Mouse (Mus musculus) thymus, postnatal 4 days (tissue): ENCODE results near the gene Lmod1.

ENCODE experiments used
- DNase-seq: peaks from one replicate; pipeline ENCODE4 v3.0.0; 2021

Gene Lmod1

DNA sequence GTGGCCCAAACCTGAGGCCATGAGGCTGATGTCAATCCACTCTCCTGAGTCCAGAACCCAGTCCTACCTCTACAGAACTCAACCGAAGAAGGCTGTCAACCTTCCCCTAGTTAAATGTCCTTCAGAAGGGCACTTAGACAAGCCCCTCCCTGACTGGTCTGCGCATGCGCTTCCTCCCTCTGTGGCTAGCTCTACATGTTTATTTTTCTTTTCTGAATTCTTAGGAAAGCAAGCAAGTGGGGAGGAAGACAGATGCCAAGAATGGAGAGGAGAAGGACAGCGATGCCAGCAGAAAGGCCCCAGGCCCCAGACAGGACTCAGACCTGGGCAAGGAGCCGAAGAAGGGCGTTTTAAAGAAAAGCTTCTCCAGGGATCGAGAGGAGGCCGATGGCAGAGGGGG lies 38.8 kb downstream of the Lmod1 start:
- no peak for DNase-seq

DNA sequence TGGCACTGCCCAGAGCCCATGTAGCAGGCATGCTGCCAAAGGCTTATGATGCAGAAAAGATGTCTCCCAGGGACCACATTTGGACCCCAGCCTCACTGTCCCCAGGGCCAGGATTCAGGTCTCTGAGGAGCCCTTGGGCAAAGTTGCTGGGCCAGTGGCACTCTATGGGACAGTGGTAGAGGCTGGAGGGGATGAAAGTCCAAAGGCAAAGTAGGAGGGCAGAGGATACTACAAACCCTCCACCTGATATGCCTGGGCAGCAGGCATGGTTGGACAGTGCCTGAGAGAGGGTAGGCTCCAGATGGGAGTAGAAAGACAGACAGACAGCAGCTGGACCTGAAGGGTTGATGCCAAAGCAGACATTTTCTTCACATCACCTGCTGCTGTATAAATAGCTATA lies 41.8 kb downstream of the Lmod1 start:
- no peak for DNase-seq

DNA sequence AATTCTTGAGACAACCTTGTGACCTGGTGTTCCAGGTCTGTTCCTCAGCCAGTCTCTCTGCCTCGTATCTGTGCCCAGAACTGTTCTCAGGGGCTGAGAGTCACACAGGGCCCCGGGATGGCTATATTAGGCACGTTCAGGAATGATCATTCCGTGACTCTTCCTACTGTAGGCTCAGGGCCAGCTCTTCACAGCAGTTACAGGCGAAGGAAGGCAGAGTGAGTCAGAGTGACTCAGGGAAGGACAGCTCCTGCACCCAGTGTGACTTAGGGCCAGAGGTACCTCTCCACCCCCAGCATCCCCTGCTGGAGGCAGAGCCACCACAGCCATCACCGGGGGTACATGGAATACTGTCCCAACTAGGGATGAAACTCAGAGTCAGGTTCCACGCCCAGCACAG lies 42.4 kb downstream of the Lmod1 start:
- no peak for DNase-seq

DNA sequence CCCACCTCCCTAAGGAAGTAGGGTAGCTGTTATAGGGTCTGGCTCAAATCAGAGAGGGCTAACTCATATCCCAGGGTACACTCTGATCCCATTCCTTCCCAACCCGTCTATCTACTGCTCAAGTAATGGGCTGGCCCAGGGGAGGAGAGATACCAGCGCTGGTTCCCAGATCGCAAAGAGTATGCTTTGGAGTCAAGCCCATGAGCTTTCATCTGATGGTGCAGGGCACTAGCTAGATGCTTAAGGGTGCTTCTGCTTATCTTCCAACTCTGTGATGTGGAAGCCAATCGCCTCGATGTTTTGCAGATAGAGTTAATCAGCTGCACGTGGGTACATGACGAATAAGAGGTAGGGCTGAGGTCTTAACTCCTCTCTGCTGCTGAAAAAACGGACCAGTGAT lies 43.0 kb downstream of the Lmod1 start:
- DNase-seq: no peak

DNA sequence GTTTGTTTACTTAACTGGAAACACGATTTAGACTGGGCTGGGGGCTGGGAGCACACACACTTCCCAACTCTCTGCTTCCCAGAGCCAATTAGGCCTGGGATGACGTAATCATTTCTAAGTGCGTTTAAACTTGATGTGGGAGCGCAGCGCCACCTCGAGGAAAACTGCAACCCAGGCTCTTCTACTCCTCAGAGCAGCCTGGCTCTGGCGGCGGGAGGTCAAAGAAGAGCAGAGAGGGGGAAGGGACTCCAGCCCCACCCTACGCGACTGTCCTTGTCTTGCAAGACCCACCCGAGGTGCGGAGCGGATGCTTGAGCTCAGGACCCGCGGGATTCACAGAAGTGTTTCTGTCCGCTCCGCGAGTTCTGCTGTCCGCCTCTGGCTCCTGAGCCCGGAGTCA lies 43.6 kb downstream of the Lmod1 start:
- DNase-seq: peak; percentile 79

DNA sequence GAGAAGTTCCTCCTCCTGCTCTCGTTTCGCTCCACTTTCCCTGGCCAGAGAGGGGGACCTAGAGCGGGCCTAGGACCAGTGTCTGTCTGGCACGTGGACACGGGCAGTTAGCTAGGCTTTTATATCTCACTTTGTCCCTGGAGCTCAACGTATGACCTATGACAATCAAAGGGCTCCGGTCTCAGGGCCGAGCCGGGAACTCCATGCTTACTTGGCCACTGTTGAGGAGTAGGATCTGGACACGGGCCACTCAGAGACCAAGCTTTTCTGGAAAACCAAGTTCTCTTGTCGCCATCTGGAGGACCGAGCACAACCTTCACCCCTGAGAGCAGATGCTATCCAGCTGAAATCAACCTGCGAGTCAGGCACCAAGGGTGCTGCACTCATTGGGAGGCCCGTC lies 44.4 kb downstream of the Lmod1 start:
- DNase-seq: no peak

DNA sequence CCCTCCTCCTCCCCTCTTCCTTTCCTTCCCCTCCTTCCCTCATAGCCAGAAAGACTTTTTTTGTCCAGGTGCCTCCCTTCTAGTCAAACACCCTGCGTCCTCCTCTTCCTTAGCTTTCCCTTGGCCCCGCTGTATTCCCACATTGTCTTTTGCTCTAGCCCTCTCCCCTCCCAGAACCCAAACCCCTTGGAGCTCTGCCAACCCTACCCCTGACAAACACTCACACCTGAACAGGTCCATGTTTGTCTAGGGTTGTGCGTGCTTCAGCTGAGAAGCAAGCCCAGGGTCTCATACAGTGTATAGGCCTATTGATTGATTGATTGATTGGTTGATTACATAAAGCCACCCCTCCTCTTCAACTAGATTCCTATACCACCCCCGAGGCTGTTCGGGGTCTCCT lies 44.8 kb downstream of the Lmod1 start:
- DNase-seq: no peak

DNA sequence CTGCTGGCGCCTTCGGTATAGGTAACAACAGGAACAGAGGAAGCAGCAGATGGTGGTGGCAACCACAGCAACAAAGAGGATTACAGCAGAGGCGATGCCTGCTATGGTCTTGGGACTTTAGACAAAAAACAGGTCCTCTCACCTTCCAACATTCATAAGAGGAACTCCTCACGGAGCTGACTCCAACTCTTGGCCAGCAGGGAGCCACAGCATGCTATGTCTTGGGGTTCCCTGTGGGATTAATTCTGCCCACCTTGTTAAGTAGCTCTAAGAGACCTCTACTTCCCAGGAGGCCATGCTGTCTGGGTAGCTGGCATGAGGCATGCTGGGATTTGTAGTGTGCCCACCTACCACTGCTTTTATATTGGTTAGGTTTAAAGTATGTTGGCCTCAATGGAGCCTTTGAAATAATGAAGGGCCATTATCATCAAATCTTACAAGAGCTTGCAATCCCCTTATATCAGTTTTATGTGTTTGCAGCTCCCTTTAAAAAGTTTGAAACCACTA lies 48.6 kb downstream of the Lmod1 start:
- no peak for DNase-seq

DNA sequence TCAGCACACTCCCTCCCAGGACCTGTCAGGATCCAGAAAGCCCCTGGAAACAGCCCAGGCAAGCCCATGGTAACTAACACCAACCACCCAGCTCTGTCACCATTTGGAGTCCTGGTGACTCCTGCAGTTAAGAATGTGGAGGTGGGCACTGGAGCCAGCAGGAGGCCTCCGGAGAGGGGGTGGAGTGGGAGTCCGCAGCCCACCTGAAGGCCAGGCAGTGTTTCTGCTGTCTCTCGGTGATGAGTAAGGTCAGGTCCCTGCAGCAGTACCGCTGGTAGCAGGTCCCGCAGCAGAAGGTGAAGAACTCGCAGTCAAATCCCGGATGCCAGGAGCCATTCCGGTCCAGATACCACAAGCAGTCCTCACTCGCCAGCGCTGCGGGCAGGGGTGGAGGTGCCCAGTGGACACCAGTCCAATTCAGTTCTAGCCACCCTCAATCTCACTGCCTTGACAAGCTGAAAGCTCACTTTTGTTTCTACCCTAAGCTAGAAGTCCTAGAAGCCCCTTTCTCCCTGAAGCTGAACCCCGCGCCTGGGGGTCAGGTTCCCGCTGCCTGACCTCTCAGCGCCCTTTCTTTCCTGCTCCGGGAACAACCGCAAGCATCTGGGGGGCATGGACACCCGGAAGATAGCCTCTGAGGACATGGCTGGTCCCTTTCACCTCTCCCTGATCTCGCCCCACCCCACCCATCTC lies 49.7 kb downstream of the Lmod1 start:
- no peak for DNase-seq

DNA sequence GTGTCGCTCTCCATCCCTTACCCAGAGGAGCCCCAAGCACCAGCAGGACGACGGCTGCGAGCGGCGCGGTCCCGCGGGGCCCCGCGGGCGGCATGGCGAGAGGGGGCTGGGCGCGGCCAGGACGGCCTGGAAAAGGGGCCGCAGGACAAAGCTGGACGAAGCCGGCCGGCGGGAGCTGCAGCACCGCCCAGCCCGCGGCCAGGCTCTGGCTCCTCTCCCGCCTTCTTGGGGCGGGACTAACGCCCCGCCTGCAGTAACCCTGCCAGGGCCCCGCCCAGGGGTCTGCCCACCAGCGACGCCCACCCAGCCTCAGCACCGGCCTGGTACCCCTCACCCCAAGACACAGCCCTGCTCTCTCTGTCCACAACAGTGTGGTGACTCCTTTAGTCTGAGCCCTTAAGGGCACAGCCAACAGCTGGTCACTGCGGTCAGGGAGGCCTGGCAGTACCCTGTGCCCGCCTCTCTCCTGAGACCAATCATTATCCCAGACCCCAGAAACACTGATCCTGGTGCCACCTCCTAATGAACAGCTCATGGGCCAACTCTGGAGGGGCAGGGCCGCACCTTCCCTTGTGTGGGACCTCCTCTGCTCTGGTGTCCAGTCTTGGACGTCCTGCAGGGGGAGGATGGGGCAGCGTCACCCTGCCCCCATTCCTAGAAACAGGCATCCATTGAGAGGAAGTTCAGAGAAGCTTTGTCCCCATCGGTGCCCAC lies 50.4 kb downstream of the Lmod1 start, which contains the start of gene Shisa4:
Shisa4 (minus strand) TSS at position 370 of the 714 bp plus-strand sequence.
- no peak for DNase-seq

DNA sequence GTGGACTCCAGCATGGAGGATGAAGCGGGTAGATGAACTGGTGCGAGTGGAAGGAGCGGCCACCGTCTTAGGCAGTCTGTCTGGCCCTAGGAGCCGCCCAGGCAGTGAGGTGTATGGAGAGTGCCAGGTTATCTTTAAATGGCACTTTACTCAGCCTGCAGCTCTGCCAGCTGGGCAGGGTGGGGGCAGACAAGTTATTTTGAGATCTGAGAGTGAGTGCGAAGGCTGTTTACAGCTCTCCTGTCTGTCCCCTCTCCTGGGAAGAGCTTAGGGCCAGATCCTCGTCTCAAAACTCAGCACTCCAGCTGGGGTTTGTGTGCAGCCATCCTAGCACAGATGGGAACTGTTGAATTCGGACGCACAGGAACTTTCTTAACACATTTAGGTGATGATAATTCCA lies 54.0 kb downstream of the Lmod1 start:
- DNase-seq: no peak

DNA sequence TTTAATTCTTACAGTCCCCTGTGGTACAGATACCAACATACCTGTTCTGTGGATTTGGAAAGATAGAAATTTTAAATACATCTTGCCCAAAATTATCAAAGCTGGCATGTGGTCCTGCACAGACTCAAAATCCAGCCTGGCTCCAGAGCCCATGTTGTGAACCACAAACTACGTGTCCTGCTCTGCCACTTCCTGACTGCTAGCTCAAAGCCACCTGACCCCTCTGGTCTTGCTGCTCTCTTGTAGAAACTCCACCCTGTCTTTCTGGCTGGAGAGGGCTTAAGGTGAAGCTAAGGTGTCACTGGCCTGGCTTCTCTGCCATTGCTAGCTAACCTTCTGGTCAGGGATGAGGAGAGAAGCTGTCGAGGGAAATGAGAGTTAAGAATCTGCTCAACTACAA lies 54.4 kb downstream of the Lmod1 start:
- no peak for DNase-seq

DNA sequence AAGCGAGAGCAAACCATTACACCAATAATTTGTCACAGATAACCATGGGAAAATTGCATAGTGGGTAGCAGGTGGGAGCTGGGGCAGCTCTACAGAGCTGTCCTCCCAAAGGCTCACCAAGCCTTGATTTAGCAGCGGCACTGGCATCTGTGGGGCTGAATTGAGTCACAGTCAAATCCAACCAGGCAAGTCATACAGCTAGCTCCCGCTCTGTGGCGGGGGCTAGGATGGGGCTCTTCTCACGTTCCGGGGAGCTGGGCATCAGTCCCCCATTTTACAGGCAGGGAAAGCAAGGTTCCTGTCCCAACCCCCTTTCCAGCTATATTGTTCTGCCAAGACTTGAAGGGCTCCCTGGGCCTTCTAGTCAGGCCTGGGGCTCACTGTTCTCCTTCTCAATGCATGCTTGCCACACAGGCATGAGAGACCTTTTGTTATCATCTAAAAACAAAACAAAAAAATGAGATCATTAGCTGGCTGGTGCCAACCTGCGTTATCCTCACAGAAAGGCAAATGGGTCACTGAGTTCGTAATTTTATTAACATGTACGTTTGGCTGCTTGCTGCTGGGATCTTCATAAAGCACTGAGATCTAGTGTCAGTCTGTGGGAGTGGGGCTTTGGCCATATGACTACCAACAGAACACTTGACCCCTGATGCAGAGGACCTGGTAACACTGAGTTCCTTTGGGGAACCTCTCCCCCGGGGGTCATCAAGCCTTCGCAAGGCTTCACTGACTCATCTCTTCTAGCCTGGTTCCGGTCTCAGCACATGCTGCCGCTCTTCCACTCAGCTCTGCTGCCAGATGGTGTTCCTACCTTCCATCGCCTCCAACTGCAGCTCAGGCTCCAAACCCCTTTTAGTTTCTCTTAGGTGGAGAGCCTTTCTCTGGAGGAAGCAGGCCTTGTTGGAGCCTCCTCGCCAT lies 55.7 kb downstream of the Lmod1 start:
- no peak for DNase-seq

DNA sequence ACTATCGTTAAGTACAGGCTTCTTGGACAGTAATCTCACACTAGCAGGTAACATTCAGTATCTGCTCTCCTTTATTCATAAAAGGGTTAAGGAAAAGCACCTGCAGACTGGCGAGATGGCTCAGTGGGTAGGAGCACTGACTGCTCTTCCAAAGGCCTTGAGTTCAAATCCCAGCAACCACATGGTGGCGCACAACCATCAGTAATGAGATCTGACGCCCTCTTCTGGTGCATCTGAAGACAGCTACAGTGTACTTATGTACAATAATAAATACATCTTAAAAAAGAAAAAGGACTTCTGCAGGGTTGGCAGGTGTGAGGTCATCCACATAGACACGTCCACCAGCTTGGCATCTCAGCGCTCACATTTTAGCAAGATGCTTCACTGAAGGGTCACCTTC lies 57.0 kb downstream of the Lmod1 start:
- peak; percentile 50 for DNase-seq

DNA sequence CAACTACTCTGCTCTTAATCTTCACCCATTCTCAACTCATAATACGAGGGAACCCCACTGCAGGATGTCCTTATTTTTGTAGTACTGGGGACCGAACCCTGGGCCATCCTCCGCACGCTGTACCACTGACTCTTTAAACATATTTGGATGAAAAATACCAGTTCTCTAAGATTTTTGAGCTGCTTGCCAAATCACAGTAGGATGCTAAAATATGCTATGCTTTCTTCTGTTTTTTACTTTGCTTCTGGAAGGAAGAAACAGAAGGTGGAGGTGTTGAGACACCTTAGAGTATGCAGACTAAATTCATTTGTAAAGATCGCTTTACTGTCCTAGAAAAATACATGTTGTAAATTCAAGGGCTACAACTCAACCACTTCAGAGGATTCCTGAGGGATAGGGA lies 59.6 kb downstream of the Lmod1 start:
- no peak for DNase-seq

DNA sequence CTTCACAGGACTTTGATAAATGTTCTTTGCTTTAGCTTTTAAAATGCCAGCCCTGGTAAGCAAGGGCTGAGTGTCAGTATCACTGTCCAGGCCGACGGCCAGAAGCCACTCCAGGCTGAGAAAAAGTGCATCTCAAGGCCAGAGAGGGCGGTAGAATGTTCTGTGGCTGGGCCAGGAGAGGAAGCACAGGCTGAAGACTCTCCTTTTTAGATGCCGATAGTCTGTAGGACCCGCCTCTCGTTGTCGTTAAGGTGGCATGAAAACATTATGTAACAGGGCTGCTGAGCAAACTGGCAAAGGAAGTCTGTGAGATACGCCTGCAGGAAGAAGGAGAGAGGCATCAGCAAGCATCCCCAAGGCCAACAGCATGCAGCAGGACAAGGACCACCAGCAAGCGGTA lies 60.6 kb downstream of the Lmod1 start:
- no peak for DNase-seq

DNA sequence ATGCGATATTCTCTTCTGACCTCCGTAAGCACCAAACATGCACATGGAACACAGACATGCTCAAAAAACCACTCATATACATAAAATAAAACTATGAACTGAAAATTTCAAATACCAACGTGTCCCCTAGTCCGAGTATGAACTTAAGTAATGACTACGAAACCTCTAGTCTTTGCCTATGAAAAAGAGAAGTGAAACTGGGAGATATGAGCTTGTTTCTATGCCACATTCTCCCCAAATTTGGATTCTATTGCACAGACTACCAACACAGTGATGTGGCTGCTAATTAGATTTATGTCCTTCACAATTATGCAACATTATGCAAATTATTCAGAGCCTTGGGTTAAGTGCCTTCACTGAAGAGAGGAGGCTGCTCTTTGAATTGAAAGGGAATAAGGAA lies 74.9 kb downstream of the Lmod1 start:
- no peak for DNase-seq

DNA sequence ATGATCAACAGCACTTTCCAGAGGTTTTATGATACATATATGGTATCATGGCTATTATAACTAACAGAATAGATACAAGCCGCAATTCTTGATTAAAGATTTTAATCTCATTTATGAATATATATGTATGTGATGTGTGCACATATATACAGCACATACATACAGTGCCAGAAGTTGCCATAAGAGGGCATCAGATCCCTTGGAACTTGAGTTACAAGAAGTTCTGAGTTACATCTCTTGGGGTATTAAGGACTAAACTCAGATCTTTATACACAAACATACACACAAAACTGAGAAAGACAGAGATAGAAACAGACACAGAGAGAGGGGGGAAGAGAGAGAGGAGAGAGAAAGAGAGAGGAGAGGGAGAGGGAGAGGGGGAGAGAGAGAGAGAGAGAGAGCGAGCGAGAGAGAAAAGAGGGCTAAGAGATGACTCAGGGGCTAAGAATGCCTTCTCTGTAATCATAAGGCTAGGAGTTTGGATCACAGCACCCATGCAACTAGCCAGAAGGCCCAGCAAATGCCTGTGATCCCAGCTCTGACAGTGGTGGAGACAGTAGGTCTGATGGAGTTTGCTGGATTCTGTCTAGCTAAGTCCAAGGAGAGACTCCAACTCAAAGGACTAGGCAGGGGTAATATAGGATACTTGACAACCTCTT lies 77.0 kb downstream of the Lmod1 start:
- DNase-seq: no peak

DNA sequence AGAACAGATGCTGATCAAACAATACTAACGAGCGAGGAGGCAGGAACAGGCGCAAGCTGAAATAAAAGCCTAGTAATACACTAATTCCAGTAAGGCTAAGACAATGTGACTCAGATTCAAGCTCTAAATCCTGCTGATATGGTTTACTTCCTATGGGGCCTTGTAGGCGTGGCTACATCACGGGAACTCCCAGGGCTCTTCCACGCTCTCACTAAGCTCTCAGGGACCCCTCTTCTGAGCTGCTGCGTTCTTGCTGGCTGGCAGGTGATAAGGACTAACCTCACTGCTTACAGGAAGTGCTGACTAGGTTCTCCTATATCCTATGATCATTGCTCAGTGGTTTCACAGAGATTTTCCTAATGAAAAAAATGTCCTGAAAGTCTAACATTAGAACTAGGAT lies 80.7 kb downstream of the Lmod1 start:
- no peak for DNase-seq

DNA sequence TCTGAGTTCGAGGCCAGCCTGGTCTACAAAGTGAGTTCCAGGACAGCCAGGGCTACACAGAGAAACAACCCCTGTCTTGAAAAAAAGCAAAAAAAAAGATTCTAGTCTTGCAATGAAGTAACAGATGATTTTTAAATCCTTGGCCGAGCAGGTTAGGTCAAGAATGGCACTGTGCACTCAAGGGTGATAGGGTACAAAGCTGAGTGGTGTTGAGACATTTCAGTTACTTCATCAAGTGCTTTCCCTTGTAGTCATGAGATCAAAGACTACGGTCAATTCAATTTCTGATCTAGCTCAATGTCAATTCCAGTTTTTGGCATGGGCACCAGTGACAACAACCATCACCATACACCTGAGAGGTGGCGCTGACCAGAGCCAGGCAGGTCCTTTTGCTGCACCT lies 84.4 kb downstream of the Lmod1 start:
- no peak for DNase-seq

DNA sequence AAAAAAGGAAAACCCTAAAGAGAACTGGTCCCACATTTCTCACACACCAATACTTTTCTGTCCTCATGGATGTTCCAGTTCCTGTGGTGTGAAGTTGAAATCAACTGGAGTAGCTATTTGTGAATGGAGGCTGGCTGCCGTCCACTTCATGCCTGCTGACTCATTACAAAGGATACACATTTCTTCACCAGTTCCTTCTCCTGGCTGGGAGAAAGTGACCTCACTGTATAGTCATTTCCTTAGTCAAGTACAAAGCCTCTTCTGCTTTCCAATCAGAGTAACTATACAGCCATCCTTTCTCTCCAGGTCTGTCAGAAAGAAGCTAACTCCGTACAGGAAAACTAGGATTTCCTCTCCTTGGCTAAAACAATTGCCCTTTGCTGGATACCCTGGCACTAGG lies 86.4 kb downstream of the Lmod1 start:
- no peak for DNase-seq

DNA sequence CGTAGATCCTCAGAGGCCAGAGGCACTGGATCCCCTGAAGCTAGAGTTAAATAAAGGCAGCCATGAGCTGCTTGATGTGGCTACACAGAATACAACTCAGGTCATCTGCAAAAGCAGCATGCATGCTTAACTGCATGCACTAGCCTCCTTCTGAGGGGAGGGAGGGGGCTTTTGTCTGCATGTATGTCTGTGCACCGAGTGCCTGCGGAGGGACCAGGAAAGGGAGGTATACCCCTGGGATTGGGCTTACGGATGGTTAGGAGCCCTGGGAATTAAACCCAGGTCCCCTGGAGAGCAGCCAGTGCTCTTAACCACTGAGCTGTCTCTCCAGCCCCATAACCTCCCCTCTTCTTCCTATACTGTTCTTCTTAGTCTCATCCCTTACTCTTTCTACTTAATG lies 87.5 kb downstream of the Lmod1 start:
- DNase-seq: no peak

DNA sequence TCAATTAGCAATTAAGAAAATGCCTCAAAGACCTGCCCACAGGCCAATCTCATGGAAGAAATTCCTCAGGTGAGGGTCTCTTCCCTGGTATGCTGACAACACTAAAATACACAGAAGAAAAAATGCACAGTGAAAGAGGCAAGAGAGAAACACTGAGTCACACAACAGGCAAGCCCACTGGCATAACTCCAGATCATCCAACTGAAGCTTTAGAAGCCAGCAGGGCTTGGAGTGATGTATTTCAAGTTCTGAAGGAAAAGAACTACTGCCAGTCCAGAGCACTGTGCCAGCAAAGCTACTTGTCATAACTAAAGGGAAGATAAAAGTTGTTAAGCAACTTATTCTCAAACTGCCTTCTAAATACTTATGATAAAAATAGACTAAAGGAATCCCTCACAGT lies 89.4 kb downstream of the Lmod1 start:
- no peak for DNase-seq
